Mouse (Mus musculus) monocyte, adult 59 days (primary cell): Measurements from ENCODE around the gene D930007J09Rik. TPM values are rescaled to one million over a fixed set of nuclear protein-coding genes. Genes with fewer than 3 reads are reported as not detected.

Source experiments
- total RNA-seq, 2 experiments: library from RNA; stranded (reverse); gene quantifications; one replicate each; pipeline ENCODE4 v1.2.4; 2023

Gene D930007J09Rik
- total RNA-seq, result not detected

GRCm38 (mm10) chr13:32802259-32803081 lies at the start of gene D930007J09Rik:
D930007J09Rik (minus strand) TSS chr13:32802849.

GRCm38 (mm10) chr13:32850668-32851404 lies 48.2 kb upstream of the D930007J09Rik start, which contains the start of gene Serpinb1a:
Serpinb1a (minus strand) TSS chr13:32851185.

DNA sequence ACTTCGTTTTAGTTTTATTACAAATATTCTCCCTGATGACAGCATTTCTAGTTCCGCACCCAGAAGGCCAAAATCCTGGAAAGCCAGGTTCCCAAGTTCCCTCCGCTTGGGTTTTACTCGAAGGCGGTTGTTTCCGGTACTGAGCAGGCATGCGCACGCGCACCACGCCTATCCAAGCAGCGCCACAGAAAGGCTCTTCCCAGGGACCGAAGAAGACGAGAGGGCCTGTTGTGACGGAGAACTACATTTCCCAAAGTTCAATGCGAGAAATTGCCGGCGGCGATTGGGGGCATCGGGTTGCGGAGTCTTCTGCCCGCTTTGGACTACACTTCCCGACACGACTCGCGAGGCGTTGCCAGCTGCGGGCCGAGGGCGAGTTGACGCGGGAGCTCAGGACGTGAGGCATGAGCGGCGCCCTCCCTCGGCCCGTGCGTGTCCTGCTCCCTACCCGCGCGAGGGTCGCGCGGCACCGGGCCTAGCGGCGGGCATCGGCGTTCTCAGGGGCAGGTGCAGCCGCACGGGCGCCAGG lies 892 bp downstream of the D930007J09Rik start, which contains the start of gene Wrnip1:
TSS of gene Wrnip1 (plus strand) at position 346 of the 529 bp plus-strand sequence.

DNA sequence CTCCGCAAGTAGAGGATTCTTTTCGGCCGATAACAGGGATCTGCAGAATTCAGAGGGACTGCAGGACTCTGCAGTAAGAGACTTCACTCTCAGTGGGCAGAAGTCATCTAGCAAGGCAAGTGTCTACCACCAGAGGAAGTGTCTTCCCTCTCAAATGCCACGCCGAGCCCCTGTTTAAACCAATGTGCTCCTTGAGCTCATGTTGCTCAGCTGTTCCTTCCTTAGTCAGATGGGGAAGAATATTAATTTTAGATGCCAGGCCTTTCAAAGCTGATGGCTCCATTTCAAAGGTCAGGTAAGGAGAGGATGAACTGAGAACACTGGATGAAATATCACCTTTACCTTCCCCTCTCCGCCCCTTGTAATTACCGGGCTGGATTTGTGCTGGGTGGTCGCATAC lies 18.8 kb downstream of the D930007J09Rik start, which contains the start of gene Mylk4:
TSS of gene Mylk4 (minus strand) at position 139 of the 400 bp plus-strand sequence.

Other genes with a start within 250 kb of the D930007J09Rik start
- gene Mylk4, start 18.9 kb downstream of the D930007J09Rik start, total RNA-seq, result not detected
- 10 to 100 TPM; 15.8 to 18.0 TPM for gene Wrnip1, start 811 bp downstream of the D930007J09Rik start, total RNA-seq
- gene Serpinb1a, start 48.3 kb upstream of the D930007J09Rik start, total RNA-seq, result 10 to 100 TPM in 1 of 2 experiments, 1 to 10 TPM in 1; 7.0 to 12.6 TPM
- gene Serpinb1c, start 95.4 kb upstream of the D930007J09Rik start, total RNA-seq, result not detected
- 1 to 10 TPM; 2.1 to 2.4 TPM for gene Serpinb6b, start 162.4 kb upstream of the D930007J09Rik start, total RNA-seq
- gene Serpinb9, start 200.4 kb upstream of the D930007J09Rik start, total RNA-seq, result 1 to 10 TPM; 3.6 to 3.7 TPM
- not detected for gene Serpinb9b, start 224.6 kb upstream of the D930007J09Rik start, total RNA-seq